Mouse (Mus musculus): ENCODE measurements around the gene Gm14440. TPM values are rescaled to one million over a fixed set of nuclear protein-coding genes. Genes with fewer than 3 reads are reported as not detected.
"Not testable (repeated sequence)": the region's sequence is repeated elsewhere in the genome, so short reads cannot be mapped to it uniquely, and the experiment has no call there.

Gene Gm14440
- 2.6 and 5.5 TPM in 2 replicates for polyA plus RNA-seq (2014; fragmentation: Nextera tagmentation; extraction: Ambion mirVana)

DNA sequence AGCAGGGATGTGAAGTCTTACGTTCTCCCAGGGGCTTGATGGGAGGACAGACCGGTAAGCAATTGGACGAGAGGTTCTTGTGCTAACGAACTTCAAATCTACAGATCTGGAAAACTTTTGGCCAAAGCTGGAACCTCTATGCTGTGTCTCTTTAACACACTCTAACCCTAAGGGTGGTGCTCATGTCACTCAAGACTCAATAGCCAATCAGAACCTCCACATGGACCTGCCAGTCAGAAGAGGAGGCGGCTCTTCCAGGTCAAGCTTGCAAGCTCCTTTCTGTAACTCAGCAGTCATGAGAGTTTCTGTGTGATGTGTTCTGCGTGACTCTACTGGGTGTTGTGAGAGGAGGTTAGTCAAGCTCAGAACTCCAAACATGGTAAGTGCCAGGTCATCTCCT is at the start of gene Gm14440:
Gene Gm14440, plus strand, starts transcription at position 301 of the 400 bp plus-strand sequence.
- not testable (repeated sequence) for ATAC-seq (ENCODE audit: low FRiP score); H3K27ac ChIP-seq (ENCODE audit: low read depth, low read length); DNase-seq (ENCODE audit: low spot score); H3K36me3 ChIP-seq (ENCODE audit: control insufficient read depth, insufficient read depth, low read length); H3K4me1 ChIP-seq (replicated peaks; ENCODE audit: control insufficient read depth, insufficient read depth, low read length); H3K4me3 ChIP-seq (ENCODE audit: low read depth, low read length); H3K9me3 ChIP-seq (ENCODE audit: control insufficient read depth, low read length); H3K4me2 ChIP-seq (replicated peaks; ENCODE audit: low read depth, low read length); H3K27me3 ChIP-seq (ENCODE audit: control insufficient read depth, insufficient read depth, low read length); H3K9ac ChIP-seq (ENCODE audit: low read depth, low read length)
- WGBS = no CpG with 5 or more reads among the region's 6 CpGs

Other genes starting within 250 kb of the Gm14440 start
- 0.36 and 0.69 TPM in 2 replicates for gene Gm14393, start 207.3 kb upstream of the Gm14440 start, polyA plus RNA-seq (2014; fragmentation: Nextera tagmentation; extraction: Ambion mirVana)
- 6.5 and 7.7 TPM in 2 replicates for gene Gm14399, start 133.1 kb upstream of the Gm14440 start, polyA plus RNA-seq (2014; fragmentation: Nextera tagmentation; extraction: Ambion mirVana)
- 0.78 and 0.88 TPM in 2 replicates for gene Gm14443, start 99.3 kb upstream of the Gm14440 start, polyA plus RNA-seq (2014; fragmentation: Nextera tagmentation; extraction: Ambion mirVana)
- gene Gm14391, start 68.2 kb upstream of the Gm14440 start, polyA plus RNA-seq (2014; fragmentation: Nextera tagmentation; extraction: Ambion mirVana) = 5.9 and 9.8 TPM in 2 replicates
- gene Gm4631, start 63.1 kb downstream of the Gm14440 start, polyA plus RNA-seq (2014; fragmentation: Nextera tagmentation; extraction: Ambion mirVana) = 24.0 and 25.1 TPM in 2 replicates
- gene Zfp968, start 97.3 kb downstream of the Gm14440 start, polyA plus RNA-seq (2014; fragmentation: Nextera tagmentation; extraction: Ambion mirVana) = 4.2 and 6.7 TPM in 2 replicates
- gene Gm4724, start 160.7 kb downstream of the Gm14440 start, polyA plus RNA-seq (2014; fragmentation: Nextera tagmentation; extraction: Ambion mirVana) = 23.8 and 32.8 TPM in 2 replicates
- gene Zfp965, start 194.9 kb downstream of the Gm14440 start, polyA plus RNA-seq (2014; fragmentation: Nextera tagmentation; extraction: Ambion mirVana) = 5.9 and 7.2 TPM in 2 replicates